Mouse (Mus musculus) C2C12 (cell line): Measurements from ENCODE around the gene Rnf126. TPM values are rescaled to one million over a fixed set of nuclear protein-coding genes. Genes with fewer than 3 reads are reported as not detected.

ENCODE experiments used
- H3K27me3 ChIP-seq: one replicate; pipeline ENCODE4 v1.6.1; 2011; ENCODE audit not compliant: control insufficient read depth, insufficient read depth, insufficient read length
- H3K36me3 ChIP-seq: one replicate; pipeline ENCODE4 v1.6.1; 2011; ENCODE audit not compliant: control insufficient read depth, insufficient read depth
- H3K4me3 ChIP-seq: one replicate; pipeline ENCODE4 v1.5.1; 2011; ENCODE audit warnings: mild to moderate bottlenecking, control low read depth; ENCODE audit not compliant: poor library complexity, insufficient read depth, severe bottlenecking
- H3K79me2 ChIP-seq: one replicate; pipeline ENCODE4 v1.6.1; 2011; ENCODE audit not compliant: control insufficient read depth, insufficient read depth
- H3K79me3 ChIP-seq: one replicate; pipeline ENCODE4 v1.6.1; 2011; ENCODE audit warnings: low read depth, control low read depth
- H3ac ChIP-seq: one replicate; pipeline ENCODE3; 2011; ENCODE audit warnings: low read depth; ENCODE audit not compliant: control insufficient read depth, insufficient read length
- CEBPB ChIP-seq: IDR thresholded peaks from one replicate; pipeline ENCODE4 v1.6.1; 2011; ENCODE audit warnings: low read depth, mild to moderate bottlenecking, control low read depth, moderate library complexity
- CTCF ChIP-seq: IDR thresholded peaks from one replicate; pipeline ENCODE4 v1.5.1; 2011; ENCODE audit not compliant: control insufficient read depth, insufficient read depth, insufficient read length
- FOSL1 ChIP-seq: IDR thresholded peaks from one replicate; pipeline ENCODE4 v1.8.0; 2011; ENCODE audit warnings: mild to moderate bottlenecking, low read length; ENCODE audit not compliant: poor library complexity, insufficient read depth, severe bottlenecking
- MAX ChIP-seq: IDR thresholded peaks from one replicate; pipeline ENCODE4 v1.6.1; 2011; ENCODE audit warnings: mild to moderate bottlenecking, control low read depth
- MYOD1 ChIP-seq: IDR thresholded peaks from one replicate; pipeline ENCODE4 v1.6.1; 2011; ENCODE audit warnings: low read depth; ENCODE audit not compliant: control insufficient read depth, insufficient read length
- MYOG ChIP-seq: IDR thresholded peaks from one replicate; pipeline ENCODE4 v1.6.1; 2011; ENCODE audit not compliant: control insufficient read depth, insufficient read length; ENCODE audit errors: extremely low read depth
- USF1 ChIP-seq: IDR thresholded peaks from one replicate; pipeline ENCODE4 v1.6.1; 2011; ENCODE audit warnings: low read depth, mild to moderate bottlenecking, control low read depth, moderate library complexity
- polyA plus RNA-seq: library from polyadenylated mRNA; unstranded; fragments of >200 nt; fragmentation: generic; extraction: Trizol; gene quantifications from one replicate; pipeline ENCODE4 v1.2.1, GENCODE M21; 2012; ENCODE audit warnings: missing spikeins

Gene Rnf126
- polyA plus RNA-seq, 1 experiment = 116 TPM

- no peak overlapping the region for H3K4me3 ChIP-seq
- no peaks in the 10 kb centered on the region for H3K79me3 ChIP-seq
- no peak overlapping the region for H3ac ChIP-seq
- H3K36me3 ChIP-seq = peaks cover under 1% of the 10 kb centered on the region
- no peaks in the 10 kb centered on the region for H3K27me3 ChIP-seq
- no peak for TF ChIP-seq USF1
- TF ChIP-seq CTCF = no peak
- no peak for TF ChIP-seq FOSL1
- no peak for TF ChIP-seq MAX
- no peak for TF ChIP-seq CEBPB
- TF ChIP-seq MYOD1 = no peak
- TF ChIP-seq MYOG = no peak
- no peaks in the 10 kb centered on the region for H3K79me2 ChIP-seq
Measured at GRCm38 (mm10) chr10:79728323-79729249, 38.2 kb downstream of the Rnf126 start.

GRCm38 (mm10) chr10:79726090-79726489 is 40.7 kb downstream of the Rnf126 start:
- Histone ChIP-seq H3K4me3 (no peak overlapping the region), H3K79me2 (no peaks in the 10 kb centered on the region), H3K79me3 (no peaks in the 10 kb centered on the region), H3ac (no peak overlapping the region), H3K36me3 (no peaks in the 10 kb centered on the region), H3K27me3 (peaks cover 9% of the 10 kb centered on the region)
- TF ChIP-seq MAX = no peak
- peak; percentile 69 for TF ChIP-seq CTCF
- no peak for TF ChIP-seq MYOD1

GRCm38 (mm10) chr10:79723692-79724091 is 43.1 kb downstream of the Rnf126 start:
- no peaks in the 10 kb centered on the region for H3K79me2 ChIP-seq
- no peaks in the 10 kb centered on the region for H3K36me3 ChIP-seq
- peaks cover 27% of the 10 kb centered on the region for H3K27me3 ChIP-seq
- H3K79me3 ChIP-seq = no peaks in the 10 kb centered on the region
- no peak overlapping the region for H3K4me3 ChIP-seq
- no peak overlapping the region for H3ac ChIP-seq
- no peak for TF ChIP-seq MAX
- TF ChIP-seq CEBPB = no peak
- TF ChIP-seq FOSL1 = no peak
- no peak for TF ChIP-seq MYOD1
- no peak for TF ChIP-seq USF1
- TF ChIP-seq CTCF = no peak
- no peak for TF ChIP-seq MYOG

- no peak for TF ChIP-seq MYOD1
- no peak for TF ChIP-seq MYOG
- no peak for TF ChIP-seq USF1
- no peak for TF ChIP-seq FOSL1
- TF ChIP-seq CEBPB = no peak
- no peak for TF ChIP-seq MAX
- TF ChIP-seq CTCF = no peak
- H3K79me2 ChIP-seq = no peaks in the 10 kb centered on the region
- H3K79me3 ChIP-seq = no peaks in the 10 kb centered on the region
- H3K36me3 ChIP-seq = no peaks in the 10 kb centered on the region
- peaks cover 27% of the 10 kb centered on the region for H3K27me3 ChIP-seq
- no peak overlapping the region for H3K4me3 ChIP-seq
- no peak overlapping the region for H3ac ChIP-seq
Measured at GRCm38 (mm10) chr10:79723047-79723446, 43.7 kb downstream of the Rnf126 start.

- H3K4me3 ChIP-seq = no peak overlapping the region
- no peak for TF ChIP-seq FOSL1
- TF ChIP-seq USF1 = no peak
- TF ChIP-seq MYOG = no peak
- no peak for TF ChIP-seq CTCF
- TF ChIP-seq CEBPB = no peak
- no peak for TF ChIP-seq MAX
- no peak for TF ChIP-seq MYOD1
- H3K79me3 ChIP-seq = no peaks in the 10 kb centered on the region
- H3ac ChIP-seq = no peak overlapping the region
- peaks cover 45% of the 10 kb centered on the region for H3K27me3 ChIP-seq
- no peaks in the 10 kb centered on the region for H3K79me2 ChIP-seq
- no peaks in the 10 kb centered on the region for H3K36me3 ChIP-seq
Measured at GRCm38 (mm10) chr10:79721089-79721488, 45.7 kb downstream of the Rnf126 start.
